Comparison of ENCODE assay signal across 8 mouse cellular contexts in the genomic region with DNA sequence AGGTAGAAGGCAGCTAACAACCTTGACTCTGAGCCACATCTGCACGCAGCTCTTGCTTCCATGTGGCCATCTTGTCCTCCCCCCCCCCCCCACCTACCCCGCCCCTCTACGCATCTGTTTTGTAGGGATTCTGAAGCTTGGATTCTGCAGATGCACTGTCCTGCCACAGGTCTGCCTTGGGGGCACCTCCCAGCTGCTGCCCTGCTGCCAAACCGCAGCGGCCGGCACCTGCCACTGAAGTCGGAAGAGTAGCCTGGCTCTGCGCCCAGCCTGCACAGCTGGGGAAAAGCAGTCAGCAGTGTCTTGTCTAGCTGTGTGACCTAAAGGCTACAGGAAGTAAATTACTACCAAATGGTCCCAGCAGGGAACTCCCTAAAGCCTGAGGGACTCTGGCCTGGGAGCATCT.
DNase-seq lines count a peak whose midpoint lies in the region; ATAC-seq and TF ChIP-seq lines count a peak whose summit lies in the region.

No protein-coding gene starts in this region.

- H3K27me3 ChIP-seq in neural tube, embryonic 11.5 days (ENCODE audit: control insufficient read depth, insufficient read depth, low read length), result no peaks in the 10 kb centered on the region
- H3K27me3 ChIP-seq in neural tube, embryonic 15.5 days (replicated peaks), result no peaks in the 10 kb centered on the region
- no peaks in the 10 kb centered on the region for H3K27me3 ChIP-seq in myocyte (ENCODE audit: control insufficient read depth, insufficient read depth, insufficient read length)

- no peak overlapping the region for H3K4me3 ChIP-seq in neural tube, embryonic 11.5 days (ENCODE audit: low read depth, low read length)
- H3K4me3 ChIP-seq in neural tube, embryonic 15.5 days (replicated peaks), result no peak overlapping the region
- H3K4me3 ChIP-seq in myocyte, result no peak overlapping the region

- H3K9me3 ChIP-seq in neural tube, embryonic 11.5 days (ENCODE audit: control insufficient read depth, low read length), result no peaks in the 10 kb centered on the region
- H3K9me3 ChIP-seq in neural tube, embryonic 15.5 days (replicated peaks), result no peaks in the 10 kb centered on the region

- H3K4me2 ChIP-seq in neural tube, embryonic 11.5 days (ENCODE audit: low read depth), result no peak overlapping the region
- H3K4me2 ChIP-seq in neural tube, embryonic 15.5 days, result no peak overlapping the region
- no peak overlapping the region for H3K4me2 ChIP-seq in myocyte (ENCODE audit: low read depth)

- H3K4me1 ChIP-seq in neural tube, embryonic 11.5 days (ENCODE audit: control insufficient read depth, insufficient read depth, low read length), result no peaks in the 10 kb centered on the region; the same call in 1 of the 2 replicates
- 0 out of 2 replicates have a peak, but pooled peaks cover 8% of the 10 kb centered on the region for H3K4me1 ChIP-seq in neural tube, embryonic 15.5 days

- no peak for ATAC-seq in neural tube, embryonic 11.5 days (ENCODE audit: insufficient read depth, low FRiP score, low TSS enrichment)
- no peak; the same call in 1 of the 2 replicates for ATAC-seq in neural tube, embryonic 15.5 days (ENCODE audit: low FRiP score)

- H3K9ac ChIP-seq in neural tube, embryonic 11.5 days (ENCODE audit: low read length), result no peak overlapping the region
- no peak overlapping the region for H3K9ac ChIP-seq in neural tube, embryonic 15.5 days (replicated peaks)

- intact Hi-C loops in left cerebral cortex, postnatal 14 days (cut with DNase I), result loop anchor here (5.0 kb wide), 1 partner anchor 83 kb away; no protein-coding TSS in a partner anchor

- WGBS in neural tube, embryonic 11.5 days, result 48% methylated on average over 8 of the region's 8 CpGs
- WGBS in neural tube, embryonic 15.5 days, result 42% methylated on average over 8 of the region's 8 CpGs

- H3ac ChIP-seq in myocyte (ENCODE audit: control insufficient read depth, insufficient read length), result no peak overlapping the region

- H3K36me3 ChIP-seq in neural tube, embryonic 11.5 days (ENCODE audit: control insufficient read depth, insufficient read depth, low read length), result no peaks in the 10 kb centered on the region
- no peaks in the 10 kb centered on the region for H3K36me3 ChIP-seq in neural tube, embryonic 15.5 days
- H3K36me3 ChIP-seq in myocyte (ENCODE audit: control insufficient read depth, insufficient read depth), result no peaks in the 10 kb centered on the region

- no peak overlapping the region for H3K27ac ChIP-seq in neural tube, embryonic 11.5 days (ENCODE audit: low read depth, low read length)
- H3K27ac ChIP-seq in neural tube, embryonic 15.5 days (replicated peaks), result no peak overlapping the region

- DNase-seq in neural tube, embryonic 11.5 days (ENCODE audit: low spot score), result peak; percentile 28
- DNase-seq in gastrocnemius, postnatal 10 days, result peak; percentile 71
- DNase-seq in kidney, adult 9 months, result peak; percentile 65
- no peak for DNase-seq in left cerebral cortex, postnatal 14 days (ENCODE audit: low spot score in 2 of 2)
- DNase-seq in embryo, embryonic 11 days, result no peak
- no peak for DNase-seq in natural killer cell, adult 2 months (ENCODE audit: low spot score in 2 of 2)

- TF ChIP-seq POLR2A in myocyte (IDR thresholded peaks at IDR 0.05; ENCODE audit: insufficient read length, low read depth), result no peak

- H3K79me2 ChIP-seq in myocyte (ENCODE audit: control insufficient read depth, insufficient read depth), result no peaks in the 10 kb centered on the region

TF ChIP-seq in myocyte, 11 proteins besides CTCF, POLR2A, EP300 and RAD21:
- no peak for TF ChIP-seq SRF (IDR thresholded peaks at IDR 0.05; ENCODE audit: control insufficient read depth, insufficient read length, low read depth)
- TF ChIP-seq MYOG (IDR thresholded peaks at IDR 0.05; ENCODE audit: control insufficient read depth in 1 of 3, insufficient read depth in 1 of 3, insufficient read length in 2 of 3, low read depth in 2 of 3), result peak in 2 of 3 experiments; percentile 77 to 82
- peak; percentile 50 for TF ChIP-seq TCF3 (IDR thresholded peaks at IDR 0.05; ENCODE audit: insufficient read length, low read depth)
- no peak for TF ChIP-seq CEBPB (IDR thresholded peaks at IDR 0.05; ENCODE audit: insufficient read depth, poor library complexity, severe bottlenecking)
- no peak for TF ChIP-seq TCF12 (IDR thresholded peaks at IDR 0.05; ENCODE audit: insufficient read depth, poor library complexity, severe bottlenecking)
- peak in 2 of 3 experiments; percentile 77 to 81 for TF ChIP-seq MYOD1 (IDR thresholded peaks at IDR 0.05; ENCODE audit: control insufficient read depth in 1 of 3, insufficient read length in 2 of 3, low read depth in 2 of 3)

Comparison
In these comparisons a context has a peak if more than half of its experiments do, and no peak if none do; other contexts are left out.
1. DNase-seq: peak in neural tube, embryonic 11.5 days (single experiment), gastrocnemius, postnatal 10 days (single experiment) and kidney, adult 9 months (single experiment); none in left cerebral cortex, postnatal 14 days (0 of 2), embryo, embryonic 11 days (single experiment) and natural killer cell, adult 2 months (0 of 2).